Mouse (Mus musculus): Measurements from ENCODE around the gene Esrrg. TPM values are rescaled to one million over a fixed set of nuclear protein-coding genes. Genes with fewer than 3 reads are reported as not detected.

Esrrg gene
- polyA plus RNA-seq, 1 experiment: 42.5 TPM

DNA sequence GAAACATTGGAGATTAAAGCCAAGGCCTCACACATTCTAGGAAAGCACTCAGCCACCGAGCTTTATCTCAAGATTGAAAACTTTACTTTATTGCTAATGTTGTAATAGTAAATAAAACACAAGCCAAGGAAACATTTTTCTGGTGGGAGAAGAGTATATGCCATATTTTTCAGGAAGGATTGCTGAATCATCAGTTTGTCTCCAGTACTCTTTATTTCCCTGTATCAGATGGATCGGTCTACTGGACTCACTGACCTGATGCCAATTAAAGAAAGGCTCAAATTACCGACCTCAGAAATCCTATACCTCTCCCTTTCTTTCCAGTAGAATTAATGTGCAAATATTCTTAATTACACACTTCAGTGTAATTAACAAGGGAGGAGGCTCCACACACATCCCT lies 4.7 kb downstream of the Esrrg start:
- Histone ChIP-seq H3K4me3 (replicated peaks; ENCODE audit: insufficient read depth, low read depth, low read length) (no peak overlapping the region), H3K4me1 (ENCODE audit: control insufficient read depth, insufficient read depth, low read length) (no peaks in the 10 kb centered on the region; the same call in 1 of the 2 replicates), H3K27me3 (ENCODE audit: control insufficient read depth, insufficient read depth, low read length) (peaks cover 1% of the 10 kb centered on the region; the same call in 1 of the 2 replicates), H3K27ac (ENCODE audit: insufficient read depth, low read length) (no peak overlapping the region)
- WGBS: 76% methylated on average over 3 of the region's 3 CpGs
- no peak for DNase-seq
- TF ChIP-seq POLR2A (IDR thresholded peaks at IDR 0.05; ENCODE audit: borderline replicate concordance, insufficient read depth, low read length) (no peak), CTCF (IDR thresholded peaks at IDR 0.05; ENCODE audit: borderline replicate concordance, insufficient read depth, low read depth, low read length) (no peak)

GRCm38 (mm10) chr1:187623981-187624380 lies 15.4 kb downstream of the Esrrg start:
- H3K4me1 ChIP-seq (ENCODE audit: control insufficient read depth, insufficient read depth, low read length): no peaks in the 10 kb centered on the region
- no peak for TF ChIP-seq CTCF (IDR thresholded peaks at IDR 0.05; ENCODE audit: borderline replicate concordance, insufficient read depth, low read depth, low read length)
- no peak for TF ChIP-seq POLR2A (IDR thresholded peaks at IDR 0.05; ENCODE audit: borderline replicate concordance, insufficient read depth, low read length)
- WGBS: 88% methylated on average over 3 of the region's 3 CpGs
- DNase-seq: no peak
- no peaks in the 10 kb centered on the region for H3K27me3 ChIP-seq (ENCODE audit: control insufficient read depth, insufficient read depth, low read length)
- no peak overlapping the region for H3K4me3 ChIP-seq (replicated peaks; ENCODE audit: insufficient read depth, low read depth, low read length)
- no peak overlapping the region for H3K27ac ChIP-seq (ENCODE audit: insufficient read depth, low read length)

GRCm38 (mm10) chr1:187630361-187630760 lies 21.8 kb downstream of the Esrrg start:
- no peak overlapping the region for H3K4me3 ChIP-seq (replicated peaks; ENCODE audit: insufficient read depth, low read depth, low read length)
- no peak for DNase-seq
- no peaks in the 10 kb centered on the region for H3K4me1 ChIP-seq (ENCODE audit: control insufficient read depth, insufficient read depth, low read length)
- 77% methylated on average over 8 of the region's 8 CpGs for WGBS
- H3K27ac ChIP-seq (ENCODE audit: insufficient read depth, low read length): no peak overlapping the region
- no peak for TF ChIP-seq POLR2A (IDR thresholded peaks at IDR 0.05; ENCODE audit: borderline replicate concordance, insufficient read depth, low read length)
- TF ChIP-seq CTCF (IDR thresholded peaks at IDR 0.05; ENCODE audit: borderline replicate concordance, insufficient read depth, low read depth, low read length): no peak
- H3K27me3 ChIP-seq (ENCODE audit: control insufficient read depth, insufficient read depth, low read length): no peaks in the 10 kb centered on the region

DNA sequence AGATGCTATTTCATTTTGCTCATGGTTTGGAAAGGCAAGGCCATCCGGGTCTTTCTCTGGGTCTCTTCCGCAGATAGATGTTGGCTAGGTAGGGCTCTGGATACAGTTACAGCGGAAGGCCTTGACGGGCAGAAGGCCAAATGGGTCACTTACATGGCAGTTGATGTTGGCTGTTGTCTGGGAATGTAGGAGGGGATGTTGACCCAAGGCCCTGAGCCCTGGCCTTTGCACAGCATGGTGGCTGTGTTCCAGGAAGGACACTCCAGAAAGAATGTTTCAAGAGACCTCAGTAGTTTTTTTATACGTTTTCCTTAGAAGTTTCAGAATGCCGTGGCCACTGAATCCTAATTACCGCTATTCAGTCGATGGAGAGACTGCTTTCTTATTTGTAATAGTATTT lies 22.9 kb downstream of the Esrrg start:
- no peak for TF ChIP-seq POLR2A (IDR thresholded peaks at IDR 0.05; ENCODE audit: borderline replicate concordance, insufficient read depth, low read length)
- no peak for TF ChIP-seq CTCF (IDR thresholded peaks at IDR 0.05; ENCODE audit: borderline replicate concordance, insufficient read depth, low read depth, low read length)
- no peak overlapping the region for H3K4me3 ChIP-seq (replicated peaks; ENCODE audit: insufficient read depth, low read depth, low read length)
- H3K4me1 ChIP-seq (ENCODE audit: control insufficient read depth, insufficient read depth, low read length): no peaks in the 10 kb centered on the region
- DNase-seq: no peak
- H3K27me3 ChIP-seq (ENCODE audit: control insufficient read depth, insufficient read depth, low read length): no peaks in the 10 kb centered on the region
- 83% methylated on average over 8 of the region's 8 CpGs for WGBS
- H3K27ac ChIP-seq (ENCODE audit: insufficient read depth, low read length): no peak overlapping the region

DNA sequence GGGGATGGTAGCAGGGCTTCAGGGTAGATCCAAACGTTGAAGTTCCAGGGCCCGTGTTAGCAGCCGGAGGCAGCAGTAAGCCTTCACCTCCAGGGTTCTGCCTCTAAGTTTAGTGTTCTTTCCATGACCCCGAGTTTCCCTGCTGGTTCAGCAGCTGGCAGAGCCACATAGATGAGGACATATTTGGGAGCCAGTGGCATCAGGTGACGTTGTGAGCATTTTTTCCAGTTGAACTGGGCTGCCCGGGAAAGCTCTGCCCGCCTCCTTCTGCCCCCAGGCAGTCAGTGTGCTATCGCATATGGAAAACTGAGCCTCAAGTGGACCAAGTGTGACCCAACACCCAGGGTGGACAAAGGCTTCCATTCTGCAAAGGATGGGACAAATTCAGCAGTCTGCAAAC lies 36.7 kb downstream of the Esrrg start:
- WGBS: 76% methylated on average over 8 of the region's 8 CpGs
- no peaks in the 10 kb centered on the region for H3K27me3 ChIP-seq (ENCODE audit: control insufficient read depth, insufficient read depth, low read length)
- H3K4me3 ChIP-seq (replicated peaks; ENCODE audit: insufficient read depth, low read depth, low read length): no peak overlapping the region
- DNase-seq: no peak
- no peaks in the 10 kb centered on the region for H3K4me1 ChIP-seq (ENCODE audit: control insufficient read depth, insufficient read depth, low read length)
- H3K27ac ChIP-seq (ENCODE audit: insufficient read depth, low read length): no peak overlapping the region
- no peak for TF ChIP-seq POLR2A (IDR thresholded peaks at IDR 0.05; ENCODE audit: borderline replicate concordance, insufficient read depth, low read length)
- TF ChIP-seq CTCF (IDR thresholded peaks at IDR 0.05; ENCODE audit: borderline replicate concordance, insufficient read depth, low read depth, low read length): no peak

GRCm38 (mm10) chr1:187648551-187648950 lies 40.0 kb downstream of the Esrrg start:
- DNase-seq: no peak
- TF ChIP-seq CTCF (IDR thresholded peaks at IDR 0.05; ENCODE audit: borderline replicate concordance, insufficient read depth, low read depth, low read length) (no peak), POLR2A (IDR thresholded peaks at IDR 0.05; ENCODE audit: borderline replicate concordance, insufficient read depth, low read length) (no peak)
- WGBS: 93% methylated on average over 8 of the region's 8 CpGs
- no peak overlapping the region for H3K27ac ChIP-seq (ENCODE audit: insufficient read depth, low read length)
- H3K4me3 ChIP-seq (replicated peaks; ENCODE audit: insufficient read depth, low read depth, low read length): no peak overlapping the region
- no peaks in the 10 kb centered on the region for H3K4me1 ChIP-seq (ENCODE audit: control insufficient read depth, insufficient read depth, low read length)
- no peaks in the 10 kb centered on the region for H3K27me3 ChIP-seq (ENCODE audit: control insufficient read depth, insufficient read depth, low read length)

GRCm38 (mm10) chr1:187649871-187650270 lies 41.3 kb downstream of the Esrrg start:
- DNase-seq: peak; percentile 36 to 48
- no peak for TF ChIP-seq POLR2A (IDR thresholded peaks at IDR 0.05; ENCODE audit: borderline replicate concordance, insufficient read depth, low read length)
- no peak for TF ChIP-seq CTCF (IDR thresholded peaks at IDR 0.05; ENCODE audit: borderline replicate concordance, insufficient read depth, low read depth, low read length)
- 26% methylated on average over 5 of the region's 5 CpGs for WGBS
- H3K4me3 ChIP-seq (replicated peaks; ENCODE audit: insufficient read depth, low read depth, low read length): no peak overlapping the region
- no peaks in the 10 kb centered on the region for H3K27me3 ChIP-seq (ENCODE audit: control insufficient read depth, insufficient read depth, low read length)
- no peak overlapping the region for H3K27ac ChIP-seq (ENCODE audit: insufficient read depth, low read length)
- H3K4me1 ChIP-seq (ENCODE audit: control insufficient read depth, insufficient read depth, low read length): no peaks in the 10 kb centered on the region

DNA sequence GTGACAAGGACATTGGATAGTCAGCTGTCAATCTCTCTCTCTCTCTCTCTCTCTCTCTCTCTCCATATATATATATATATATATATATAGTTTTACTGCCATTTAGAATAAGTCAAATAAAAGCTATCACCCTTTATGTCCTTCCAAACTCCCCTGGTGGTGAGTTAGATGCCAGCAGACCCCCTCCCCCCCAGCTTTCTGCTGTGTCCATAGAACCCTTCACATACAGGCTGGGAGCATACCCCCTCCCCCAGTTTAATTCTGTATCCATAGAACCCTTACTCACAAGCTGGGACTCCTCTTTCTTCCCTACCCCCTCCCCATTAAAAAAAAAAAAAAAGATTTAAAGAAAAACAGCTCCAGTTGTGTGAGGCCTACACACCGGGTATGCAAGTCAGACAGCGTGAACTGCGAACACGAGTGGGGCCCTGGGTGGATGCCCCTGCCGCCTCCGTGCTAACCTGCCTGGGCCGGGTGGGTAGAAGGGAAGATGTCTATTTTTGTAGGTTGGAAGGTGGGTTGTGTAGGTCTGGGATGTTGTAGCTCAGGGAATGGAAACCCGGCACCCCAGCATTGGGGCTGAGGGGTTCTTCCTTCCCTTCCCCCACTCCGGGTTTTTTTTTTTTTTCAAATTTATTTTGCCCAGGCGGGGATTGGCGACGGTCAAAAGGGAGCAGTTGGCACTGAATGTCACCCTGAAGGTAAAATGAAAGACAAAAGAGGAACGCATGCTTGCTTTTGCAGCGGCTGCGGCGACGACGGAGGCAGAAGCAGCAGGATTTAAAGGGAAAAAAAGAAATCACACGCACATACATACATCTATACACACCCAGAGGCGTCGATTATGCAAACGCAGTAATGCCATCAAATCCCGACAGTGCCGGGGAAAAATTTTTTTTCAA lies 42.4 kb downstream of the Esrrg start:
- no peak overlapping the region; the same call in 1 of the 2 replicates for H3K27ac ChIP-seq (ENCODE audit: insufficient read depth, low read length)
- no peaks in the 10 kb centered on the region for H3K4me1 ChIP-seq (ENCODE audit: control insufficient read depth, insufficient read depth, low read length)
- DNase-seq: peak; percentile 44 to 45
- TF ChIP-seq CTCF (IDR thresholded peaks at IDR 0.05; ENCODE audit: borderline replicate concordance, insufficient read depth, low read depth, low read length) (no peak), POLR2A (IDR thresholded peaks at IDR 0.05; ENCODE audit: borderline replicate concordance, insufficient read depth, low read length) (no peak)
- no peaks in the 10 kb centered on the region for H3K27me3 ChIP-seq (ENCODE audit: control insufficient read depth, insufficient read depth, low read length)
- peak overlapping the region; percentile 91 for H3K4me3 ChIP-seq (replicated peaks; ENCODE audit: insufficient read depth, low read depth, low read length)
- WGBS: 14% methylated on average over 24 of the region's 24 CpGs

Measured in cerebellum, adult 2 months (tissue).